Mouse (Mus musculus) adrenal gland, postnatal 4 days (tissue): ENCODE results near the gene Ptprg. TPM values are rescaled to one million over a fixed set of nuclear protein-coding genes. Genes with fewer than 3 reads are reported as not detected.

Source experiments
- DNase-seq, 2 experiments: peaks; one replicate each; pipeline ENCODE4 v3.0.0; 2021 to 2022; ENCODE audit warnings: low spot score in 2 of 2, mixed read lengths in 2 of 2
- total RNA-seq, 2 experiments: library from RNA; stranded (reverse); gene quantifications; 2 replicates each; pipeline ENCODE4 v1.2.3; 2021

Gene Ptprg
- total RNA-seq, 2 experiments from 2014 or later, result 94.8 to 106 TPM

GRCm38 (mm10) chr14:12079833-12080401, 526.6 kb downstream of the Ptprg start:
- no peak for DNase-seq

GRCm38 (mm10) chr14:12082131-12082921, 529.0 kb downstream of the Ptprg start:
- no peak for DNase-seq

GRCm38 (mm10) chr14:12084076-12084475, 530.7 kb downstream of the Ptprg start:
- no peak for DNase-seq

- no peak for DNase-seq
Observed at GRCm38 (mm10) chr14:12085078-12085477, 531.7 kb downstream of the Ptprg start.

GRCm38 (mm10) chr14:12086167-12086566, 532.8 kb downstream of the Ptprg start:
- no peak for DNase-seq

GRCm38 (mm10) chr14:12089954-12090353, 536.6 kb downstream of the Ptprg start:
- no peak for DNase-seq

- DNase-seq, result no peak
Observed at GRCm38 (mm10) chr14:12091730-12092129, 538.4 kb downstream of the Ptprg start.

- no peak for DNase-seq
Observed at GRCm38 (mm10) chr14:12099390-12100333, 546.3 kb downstream of the Ptprg start.

- no peak for DNase-seq
Observed at GRCm38 (mm10) chr14:12102389-12103325, 549.3 kb downstream of the Ptprg start.

- DNase-seq, result no peak
Observed at GRCm38 (mm10) chr14:12104297-12105155, 551.2 kb downstream of the Ptprg start.

GRCm38 (mm10) chr14:12105156-12105430, 551.8 kb downstream of the Ptprg start:
- DNase-seq, result no peak

- DNase-seq, result no peak
Observed at GRCm38 (mm10) chr14:12105593-12105992, 552.3 kb downstream of the Ptprg start.

GRCm38 (mm10) chr14:12107459-12107858, 554.1 kb downstream of the Ptprg start:
- DNase-seq, result no peak

- no peak for DNase-seq
Observed at GRCm38 (mm10) chr14:12107991-12108390, 554.7 kb downstream of the Ptprg start.

GRCm38 (mm10) chr14:12112548-12113011, 559.2 kb downstream of the Ptprg start:
- no peak for DNase-seq

GRCm38 (mm10) chr14:12113326-12113725, 560.0 kb downstream of the Ptprg start:
- DNase-seq, result no peak

- no peak for DNase-seq
Observed at GRCm38 (mm10) chr14:12114016-12114415, 560.7 kb downstream of the Ptprg start.

- no peak for DNase-seq
Observed at GRCm38 (mm10) chr14:12119260-12119659, 565.9 kb downstream of the Ptprg start.

- DNase-seq, result no peak
Observed at GRCm38 (mm10) chr14:12121906-12122305, 568.6 kb downstream of the Ptprg start.

- no peak for DNase-seq
Observed at GRCm38 (mm10) chr14:12124682-12125081, 571.4 kb downstream of the Ptprg start.
